Mouse (Mus musculus) lung, adult 2 months (tissue): ENCODE results near the gene Miga1.

Source experiments
- CTCF ChIP-seq: fragments of 200-500 bp; IDR thresholded peaks from 2 replicates; pipeline ENCODE4 v1.5.1; 2011; ENCODE audit warnings: mild to moderate bottlenecking, low read length, control low read depth; ENCODE audit not compliant: insufficient read depth
- POLR2A ChIP-seq: fragments of 200-500 bp; IDR thresholded peaks from 2 replicates; pipeline ENCODE4 v1.6.1; 2011; ENCODE audit warnings: low read depth, mild to moderate bottlenecking, control low read depth, low read length, borderline replicate concordance; ENCODE audit errors: extremely low read depth

- TF ChIP-seq CTCF (no peak), POLR2A (no peak)
Measured at GRCm38 (mm10) chr3:152290175-152290798, 49.9 kb downstream of the Miga1 start.
